Mouse (Mus musculus) forebrain, embryonic 16.5 days (tissue): Measurements from ENCODE around the gene Actr3. TPM values are rescaled to one million over a fixed set of nuclear protein-coding genes. Genes with fewer than 3 reads are reported as not detected.

Source experiments
- ATAC-seq: fragments of 200-750 bp; cut with Nextera tagmentation; 2 replicates; pipeline ENCODE4 v1.8.0; 2017; ENCODE audit warnings: mild to moderate bottlenecking, moderate library complexity
- H3K27ac ChIP-seq: fragments of 300-500 bp; sonication (generic); 2 replicates; pipeline ENCODE4 v1.5.1; 2014; ENCODE audit warnings: low read length, control low read depth
- H3K27me3 ChIP-seq: fragments of 300-500 bp; sonication (generic); replicated peaks from 2 replicates; pipeline ENCODE4 v1.6.1; 2014; ENCODE audit warnings: low read length; ENCODE audit not compliant: control insufficient read depth, insufficient read depth
- H3K36me3 ChIP-seq: fragments of 300-500 bp; sonication (generic); 2 replicates; pipeline ENCODE4 v1.6.1; 2014; ENCODE audit not compliant: control insufficient read depth, insufficient read depth
- H3K4me1 ChIP-seq: fragments of 300-500 bp; sonication (generic); replicated peaks from 2 replicates; pipeline ENCODE4 v1.6.1; 2014; ENCODE audit warnings: low read length; ENCODE audit not compliant: control insufficient read depth, insufficient read depth
- H3K4me2 ChIP-seq: fragments of 300-500 bp; sonication (generic); 2 replicates; pipeline ENCODE4 v1.6.1; 2014; ENCODE audit warnings: mild to moderate bottlenecking, low read length, control low read depth
- H3K4me3 ChIP-seq: fragments of 300-500 bp; sonication (generic); replicated peaks from 2 replicates; pipeline ENCODE4 v1.5.1; 2014; ENCODE audit warnings: mild to moderate bottlenecking, low read length, control low read depth
- H3K9ac ChIP-seq: fragments of 300-500 bp; sonication (generic); replicated peaks from 2 replicates; pipeline ENCODE4 v1.6.1; 2014; ENCODE audit warnings: low read depth, low read length, control low read depth
- H3K9me3 ChIP-seq: fragments of 300-500 bp; sonication (generic); 2 replicates; pipeline ENCODE4 v1.6.1; 2016; ENCODE audit warnings: low read length; ENCODE audit not compliant: control insufficient read depth
- WGBS: fragments of 180-500 bp; shearing (Covaris S2); extraction: QIAGEN DNeasy Blood & Tissue Kit; methylation state at CpG from one replicate; pipeline ENCODE4 v1.1.7; 2014; 5-methylcytosine and 5-hydroxymethylcytosine counted together
- polyA plus RNA-seq: library from polyadenylated mRNA; unstranded; fragments of >200 nt; fragmentation: Nextera tagmentation; extraction: Ambion mirVana; gene quantifications from 2 replicates; pipeline ENCODE4 v1.2.1, GENCODE M21; 2015

Gene Actr3
- polyA plus RNA-seq = 241 and 250 TPM in 2 replicates

- Histone ChIP-seq H3K36me3 (no peaks in the 10 kb centered on the region), H3K4me3 (peak within 1 kb of the TSS; percentile 88), H3K27ac (peak within 1 kb of the TSS; percentile 95), H3K9ac (peak within 1 kb of the TSS; percentile 94), H3K4me2 (peak within 1 kb of the TSS; percentile 64), H3K4me1 (peaks cover 18% of the 10 kb centered on the region), H3K27me3 (no peaks in the 10 kb centered on the region), H3K9me3 (no peaks in the 10 kb centered on the region)
- WGBS = under 1% methylated on average over 49 of the region's 59 CpGs
- peak; percentile 96 for ATAC-seq
Measured at GRCm38 (mm10) chr1:125435369-125436135, at the start of gene Actr3. Gene Actr3 (minus strand): TSS chr1:125435727.

- Histone ChIP-seq H3K9me3 (no peaks in the 10 kb centered on the region), H3K4me3 (no peak overlapping the region), H3K9ac (no peak overlapping the region), H3K4me2 (no peak overlapping the region), H3K4me1 (no peaks in the 10 kb centered on the region), H3K36me3 (no peaks in the 10 kb centered on the region), H3K27me3 (no peaks in the 10 kb centered on the region), H3K27ac (no peak overlapping the region)
- WGBS = 63% methylated on average over 10 of the region's 10 CpGs
- peak; percentile 86 for ATAC-seq
Measured at GRCm38 (mm10) chr1:125482459-125483287, 47.1 kb upstream of the Actr3 start.

DNA sequence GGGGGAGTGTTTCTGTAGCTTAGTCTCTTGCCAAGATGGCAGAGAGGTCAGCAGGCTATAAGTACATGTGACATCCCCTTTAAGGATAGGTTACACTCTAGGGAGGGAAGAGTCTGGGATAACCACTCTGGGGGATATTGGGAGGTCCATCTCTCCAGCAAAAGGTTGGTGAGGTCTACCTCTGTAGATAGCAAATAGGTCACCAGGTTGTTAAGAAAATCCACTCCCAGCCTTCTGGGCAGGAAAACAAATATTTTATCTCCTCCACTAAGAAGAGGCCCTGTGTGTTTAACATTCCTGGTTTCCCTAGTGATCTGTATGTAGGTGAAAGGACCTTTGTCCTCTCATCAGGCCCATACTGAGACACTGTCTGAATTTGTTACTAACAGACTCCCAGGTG, 46.3 kb upstream of the Actr3 start:
- Histone ChIP-seq H3K36me3 (no peaks in the 10 kb centered on the region), H3K4me1 (no peaks in the 10 kb centered on the region), H3K27ac (no peak overlapping the region), H3K9me3 (no peaks in the 10 kb centered on the region), H3K9ac (no peak overlapping the region), H3K4me2 (no peak overlapping the region), H3K4me3 (no peak overlapping the region), H3K27me3 (no peaks in the 10 kb centered on the region)
- 0 out of 2 replicates have a peak, but pooled peaks have one; percentile 3 for ATAC-seq

- Histone ChIP-seq H3K9ac (no peak overlapping the region), H3K4me3 (no peak overlapping the region), H3K9me3 (no peaks in the 10 kb centered on the region), H3K27me3 (no peaks in the 10 kb centered on the region), H3K4me2 (no peak overlapping the region), H3K36me3 (no peaks in the 10 kb centered on the region), H3K4me1 (no peaks in the 10 kb centered on the region), H3K27ac (no peak overlapping the region)
- ATAC-seq = no peak
- 86% methylated on average over 6 of the region's 6 CpGs for WGBS
Measured at GRCm38 (mm10) chr1:125478588-125478987, 43.1 kb upstream of the Actr3 start.

- Histone ChIP-seq H3K9ac (no peak overlapping the region), H3K4me2 (no peak overlapping the region), H3K27me3 (no peaks in the 10 kb centered on the region), H3K9me3 (no peaks in the 10 kb centered on the region), H3K36me3 (no peaks in the 10 kb centered on the region), H3K27ac (no peak overlapping the region), H3K4me3 (no peak overlapping the region), H3K4me1 (no peaks in the 10 kb centered on the region)
- WGBS = 82% methylated on average over 6 of the region's 6 CpGs
- ATAC-seq = no peak
Measured at GRCm38 (mm10) chr1:125475961-125476682, 40.6 kb upstream of the Actr3 start.

GRCm38 (mm10) chr1:125473866-125474265, 38.3 kb upstream of the Actr3 start:
- Histone ChIP-seq H3K9ac (no peak overlapping the region), H3K27ac (no peak overlapping the region), H3K4me1 (no peaks in the 10 kb centered on the region), H3K4me3 (no peak overlapping the region), H3K9me3 (no peaks in the 10 kb centered on the region), H3K36me3 (no peaks in the 10 kb centered on the region), H3K4me2 (no peak overlapping the region), H3K27me3 (no peaks in the 10 kb centered on the region)
- WGBS = 93% methylated on average over 3 of the region's 3 CpGs
- no peak for ATAC-seq

DNA sequence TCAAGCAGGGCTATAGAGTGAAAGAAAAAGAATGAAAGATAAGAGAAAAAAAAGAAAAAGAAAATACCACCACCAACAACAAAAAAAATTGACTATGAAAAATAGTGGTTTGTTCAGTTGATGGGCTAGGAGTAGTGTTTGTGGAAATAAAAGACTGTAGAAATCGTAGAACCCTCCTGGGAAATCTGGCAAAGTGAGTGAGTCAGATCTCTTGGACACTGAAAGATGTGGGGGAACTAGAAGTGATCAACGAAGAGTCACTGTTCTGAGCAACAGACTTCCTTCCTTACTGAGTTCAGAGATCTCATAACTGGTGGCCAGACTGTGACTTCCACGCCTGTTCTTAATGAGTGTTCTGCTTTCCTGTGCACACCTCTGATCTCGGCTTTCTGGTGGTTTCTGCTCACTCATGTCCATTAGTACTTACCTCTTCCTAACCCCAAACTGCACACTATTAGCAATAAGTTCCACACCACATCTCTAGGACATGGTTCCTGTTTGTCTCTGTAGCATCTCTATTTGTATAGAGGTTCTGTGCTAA, 37.7 kb upstream of the Actr3 start:
- no peaks in the 10 kb centered on the region for H3K36me3 ChIP-seq
- H3K27ac ChIP-seq = no peak overlapping the region
- no peak for ATAC-seq
- no peak overlapping the region for H3K4me3 ChIP-seq
- 88% methylated on average over 4 of the region's 4 CpGs for WGBS
- H3K9me3 ChIP-seq = no peaks in the 10 kb centered on the region
- no peaks in the 10 kb centered on the region for H3K4me1 ChIP-seq
- no peak overlapping the region for H3K9ac ChIP-seq
- no peak overlapping the region for H3K4me2 ChIP-seq
- no peaks in the 10 kb centered on the region for H3K27me3 ChIP-seq

- 83% methylated on average over 4 of the region's 4 CpGs for WGBS
- H3K4me1 ChIP-seq = no peaks in the 10 kb centered on the region
- no peaks in the 10 kb centered on the region for H3K9me3 ChIP-seq
- no peak overlapping the region for H3K9ac ChIP-seq
- no peak overlapping the region for H3K4me3 ChIP-seq
- ATAC-seq = no peak
- H3K36me3 ChIP-seq = no peaks in the 10 kb centered on the region
- no peak overlapping the region for H3K4me2 ChIP-seq
- H3K27me3 ChIP-seq = no peaks in the 10 kb centered on the region
- no peak overlapping the region for H3K27ac ChIP-seq
Measured at GRCm38 (mm10) chr1:125470805-125471648, 35.5 kb upstream of the Actr3 start.
